Mouse (Mus musculus) cortical plate, adult 2 months (tissue): ENCODE measurements around the gene Aicda.

Experiments
- CTCF ChIP-seq: fragments of 200-500 bp; IDR thresholded peaks from 2 replicates; pipeline ENCODE4 v1.5.1; 2011; ENCODE audit warnings: mild to moderate bottlenecking, control low read depth, low read length; ENCODE audit not compliant: insufficient read depth; ENCODE audit errors: extremely low read depth
- POLR2A ChIP-seq: fragments of 200-500 bp; IDR thresholded peaks from 2 replicates; pipeline ENCODE4 v1.6.1; 2011; ENCODE audit warnings: mild to moderate bottlenecking, low read length, control low read depth; ENCODE audit not compliant: insufficient read depth; ENCODE audit errors: extremely low read depth

- TF ChIP-seq POLR2A (no peak), CTCF (peak; percentile 64)
These were observed 3.5 kb downstream of the Aicda start for GRCm38 (mm10) chr6:122556959-122557561.
